Mouse (Mus musculus): ENCODE data around the gene Zfp931. TPM values are rescaled to one million over a fixed set of nuclear protein-coding genes. Genes with fewer than 3 reads are reported as not detected.

Gene Zfp931
- total RNA-seq (2023) = 1 to 10 TPM; 1.1 to 5.2 TPM

DNA sequence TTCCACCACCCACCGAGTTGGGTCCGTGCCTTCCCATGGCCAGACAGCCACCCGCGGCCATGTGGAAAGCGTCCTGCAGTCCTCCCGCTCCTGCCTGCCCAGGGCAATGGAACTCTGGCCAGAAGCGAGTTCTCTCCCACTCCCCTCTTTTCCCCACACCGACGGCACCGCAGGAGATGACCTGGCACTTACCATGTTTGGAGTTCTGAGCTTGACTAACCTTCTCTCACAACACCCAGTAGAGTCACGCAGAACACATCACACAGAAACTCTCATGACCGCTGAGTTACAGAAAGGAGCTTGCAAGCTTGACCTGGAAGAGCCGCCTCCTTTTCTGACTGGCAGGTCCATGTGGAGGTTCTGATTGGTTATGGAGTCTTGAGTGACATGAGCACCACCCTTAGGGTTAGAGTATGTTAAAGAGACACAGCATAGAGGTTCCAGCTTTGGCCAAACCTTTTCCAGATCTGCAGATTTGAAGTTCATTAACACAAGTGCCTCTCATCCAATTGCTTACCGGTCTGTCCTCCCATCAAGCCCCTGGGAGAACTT lies at the start of gene Zfp931:
Gene Zfp931, minus strand, starts transcription at position 311 of the 552 bp plus-strand sequence.

DNA sequence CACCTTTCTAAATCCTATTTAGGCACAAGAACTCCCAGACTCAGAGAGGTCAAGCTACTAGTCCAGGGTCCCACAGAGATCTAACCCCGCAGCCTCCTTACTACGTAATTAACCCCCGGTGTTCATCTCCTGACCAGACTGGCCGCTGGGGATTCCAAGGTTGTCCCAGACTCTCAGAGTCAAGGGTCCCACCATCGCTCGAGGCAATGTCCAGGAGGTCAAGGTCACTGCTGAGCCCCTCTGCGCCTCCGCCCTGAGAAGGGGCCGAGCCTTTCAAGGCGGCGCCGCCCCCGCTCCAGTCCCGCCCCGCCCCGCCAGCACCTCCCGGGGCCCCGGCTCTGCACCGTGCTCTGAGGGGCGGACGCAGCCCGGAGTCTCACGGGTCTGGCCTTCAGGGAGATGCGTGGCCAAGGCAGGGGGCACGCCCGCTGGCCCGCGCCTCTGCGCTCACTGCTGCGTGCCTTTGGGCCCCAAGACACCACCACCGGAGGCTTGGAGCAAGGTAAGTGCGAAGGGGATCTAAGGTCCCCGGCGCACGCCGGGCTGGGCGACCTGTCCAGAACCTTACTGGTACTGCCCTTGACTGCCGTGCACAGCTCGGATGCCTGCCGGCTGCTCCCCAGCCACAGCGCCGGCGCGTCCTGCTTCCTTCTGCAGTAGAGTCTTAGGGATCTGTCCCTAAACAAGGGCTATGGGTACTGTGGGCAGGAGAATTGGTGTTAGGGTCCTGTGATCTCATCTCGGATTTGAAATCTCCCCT lies 40.7 kb upstream of the Zfp931 start, which contains the start of gene Phactr3:
Gene Phactr3, plus strand, starts transcription at position 175 of the 760 bp plus-strand sequence.

DNA sequence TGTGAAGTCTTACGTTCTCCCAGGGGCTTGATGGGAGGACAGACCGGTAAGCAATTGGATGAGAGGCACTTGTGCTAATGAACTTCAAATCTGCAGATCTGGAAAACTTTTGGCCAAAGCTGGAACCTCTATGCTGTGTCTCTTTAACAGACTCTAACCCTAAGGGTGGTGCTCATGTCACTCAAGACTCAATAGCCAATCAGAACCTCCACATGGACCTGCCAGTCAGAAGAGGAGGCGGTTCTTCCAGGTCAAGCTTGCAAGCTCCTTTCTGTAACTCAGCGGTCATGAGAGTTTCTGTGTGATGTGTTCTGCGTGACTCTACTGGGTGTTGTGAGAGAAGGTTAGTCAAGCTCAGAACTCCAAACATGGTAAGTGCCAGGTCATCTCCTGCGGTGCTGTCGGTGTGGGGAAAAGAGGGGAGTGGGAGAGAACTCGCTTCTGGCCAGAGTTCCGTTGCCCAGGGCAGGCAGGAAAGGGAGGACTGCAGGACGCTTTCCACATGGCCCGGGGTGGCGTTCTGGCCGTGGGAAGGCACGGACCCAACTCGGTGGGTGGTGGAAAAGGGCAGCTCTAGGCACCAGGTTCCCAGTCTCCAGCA lies 55.2 kb downstream of the Zfp931 start, which contains the start of gene Zfp971:
Gene Zfp971, plus strand, starts transcription at position 274 of the 601 bp plus-strand sequence.

Other genes starting within 250 kb of the Zfp931 start
- 1 to 10 TPM; 3.0 to 3.5 TPM for gene Gm14325, start 238.1 kb downstream of the Zfp931 start, total RNA-seq (2023)
- gene Gm14327, start 181.4 kb downstream of the Zfp931 start, total RNA-seq (2023) = under 1 TPM; 0.40 to 0.78 TPM
- gene Zfp972, start 152.9 kb downstream of the Zfp931 start, total RNA-seq (2023) = under 1 TPM in 1 of 2 experiments, not detected in 1; 0.71 TPM
- 1 to 10 TPM; 4.2 to 7.8 TPM for gene Gm14326, start 121.2 kb downstream of the Zfp931 start, total RNA-seq (2023)
- 10 to 100 TPM; 19.0 to 32.5 TPM for gene Zfp971, start 55.2 kb downstream of the Zfp931 start, total RNA-seq (2023)
- gene Phactr3, start 40.5 kb upstream of the Zfp931 start, total RNA-seq (2023) = not detected